Mouse (Mus musculus) intestine, embryonic 15.5 days (tissue): ENCODE results near the gene Wipi2. TPM values are rescaled to one million over a fixed set of nuclear protein-coding genes. Genes with fewer than 3 reads are reported as not detected.

Source experiments
- ATAC-seq: fragments of 200-750 bp; cut with Nextera tagmentation; 2 replicates; pipeline ENCODE4 v1.8.0; 2017; ENCODE audit warnings: moderate TSS enrichment, moderate library complexity
- H3K27ac ChIP-seq: fragments of 300-500 bp; sonication (generic); 2 replicates; pipeline ENCODE4 v1.5.1; 2015; ENCODE audit warnings: mild to moderate bottlenecking, inconsistent platforms
- H3K27me3 ChIP-seq: fragments of 300-500 bp; sonication (generic); replicated peaks from 2 replicates; pipeline ENCODE4 v1.6.1; 2015; ENCODE audit warnings: inconsistent platforms
- H3K36me3 ChIP-seq: fragments of 300-500 bp; sonication (generic); 2 replicates; pipeline ENCODE4 v1.6.1; 2015; ENCODE audit warnings: inconsistent platforms
- H3K4me1 ChIP-seq: fragments of 300-500 bp; sonication (generic); replicated peaks from 2 replicates; pipeline ENCODE4 v1.6.1; 2015; ENCODE audit warnings: inconsistent platforms
- H3K4me2 ChIP-seq: fragments of 300-500 bp; sonication (generic); replicated peaks from 2 replicates; pipeline ENCODE4 v1.6.1; 2015; ENCODE audit warnings: mild to moderate bottlenecking, inconsistent platforms
- H3K4me3 ChIP-seq: fragments of 300-500 bp; sonication (generic); replicated peaks from 2 replicates; pipeline ENCODE4 v1.5.1; 2015; ENCODE audit warnings: inconsistent platforms
- H3K9ac ChIP-seq: fragments of 300-500 bp; sonication (generic); 2 replicates; pipeline ENCODE4 v1.6.1; 2015; ENCODE audit warnings: inconsistent platforms
- H3K9me3 ChIP-seq: fragments of 300-500 bp; sonication (generic); 2 replicates; pipeline ENCODE4 v1.6.1; 2016; ENCODE audit warnings: inconsistent platforms
- WGBS: fragments of 180-500 bp; shearing (Covaris S2); methylation state at CpG from one replicate; pipeline ENCODE4 v1.1.7; 2015; 5-methylcytosine and 5-hydroxymethylcytosine counted together
- polyA plus RNA-seq: library from polyadenylated mRNA; unstranded; fragments of >200 nt; fragmentation: Nextera tagmentation; extraction: Ambion mirVana; gene quantifications from 2 replicates; pipeline ENCODE4 v1.2.1, GENCODE M21; 2015

Gene Wipi2
- polyA plus RNA-seq, 1 experiment from 2014 or later = 37.8 TPM

GRCm38 (mm10) chr5:142718486-142718885 lies 91.0 kb downstream of the Wipi2 start:
- no peak overlapping the region for H3K27ac ChIP-seq
- no peak overlapping the region for H3K4me3 ChIP-seq
- no peak overlapping the region for H3K9ac ChIP-seq
- no peaks in the 10 kb centered on the region for H3K9me3 ChIP-seq
- H3K36me3 ChIP-seq = no peaks in the 10 kb centered on the region
- H3K4me1 ChIP-seq = no peaks in the 10 kb centered on the region
- no peak overlapping the region for H3K4me2 ChIP-seq
- ATAC-seq = no peak
- no peaks in the 10 kb centered on the region for H3K27me3 ChIP-seq
- 65% methylated on average over 25 of the region's 25 CpGs for WGBS

GRCm38 (mm10) chr5:142719897-142720296 lies 92.4 kb downstream of the Wipi2 start:
- H3K9me3 ChIP-seq = no peaks in the 10 kb centered on the region

More at GRCm38 (mm10) chr5:142719897-142720296, 92.4 kb downstream of the Wipi2 start:
- Histone ChIP-seq H3K9ac (no peak overlapping the region), H3K27me3 (no peaks in the 10 kb centered on the region), H3K4me2 (no peak overlapping the region), H3K4me1 (0 out of 2 replicates have a peak, but pooled peaks cover 3% of the 10 kb centered on the region), H3K36me3 (no peaks in the 10 kb centered on the region), H3K4me3 (no peak overlapping the region), H3K27ac (no peak overlapping the region)
- no peak for ATAC-seq
- 84% methylated on average over 13 of the region's 13 CpGs for WGBS

Other genes starting within 250 kb of the Wipi2 start
- gene Foxk1, start 226.2 kb upstream of the Wipi2 start, polyA plus RNA-seq = 4.3 and 5.3 TPM in 2 replicates
- 12.0 and 13.6 TPM in 2 replicates for gene Ap5z1, start 163.8 kb upstream of the Wipi2 start, polyA plus RNA-seq
- gene Papolb, start 97.6 kb upstream of the Wipi2 start, polyA plus RNA-seq = 0.05 and 0.08 TPM in 2 replicates
- 1.8 and 2.5 TPM in 2 replicates for gene Radil, start 76.6 kb upstream of the Wipi2 start, polyA plus RNA-seq
- 1.7 and 2.0 TPM in 2 replicates for gene Mmd2, start 18.9 kb upstream of the Wipi2 start, polyA plus RNA-seq
- gene Slc29a4, start 64.8 kb downstream of the Wipi2 start, polyA plus RNA-seq = 6.3 and 8.4 TPM in 2 replicates
- 19.5 and 21.6 TPM in 2 replicates for gene Tnrc18, start 190.0 kb downstream of the Wipi2 start, polyA plus RNA-seq